Mouse (Mus musculus): ENCODE results near the gene Oxct2b.

- TF ChIP-seq POLR2A (IDR thresholded peaks at IDR 0.05; ENCODE audit: control insufficient read depth, low read depth, low read length) (no peak), CTCF (IDR thresholded peaks at IDR 0.05; ENCODE audit: control insufficient read depth, insufficient read depth, insufficient replicate concordance, low read depth, low read length) (no peak)
Observed at GRCm38 (mm10) chr4:123121286-123121685, 5.2 kb downstream of the Oxct2b start.
